Mouse (Mus musculus) activated CD4-positive, CD25-positive, alpha-beta regulatory T cell, adult 4 months (primary cell): Measurements from ENCODE around the gene Gm16253. TPM values are rescaled to one million over a fixed set of nuclear protein-coding genes. Genes with fewer than 3 reads are reported as not detected.
A peak's percentile ranks its signal among the peaks of the same experiment; 100 is the strongest.

Source experiments
- ATAC-seq: one replicate; pipeline ENCODE4 v1.8.0; 2017
- polyA plus RNA-seq, 2 experiments: library from polyadenylated mRNA; unstranded; fragments of 100-300 nt; shearing (Covaris generic); gene quantifications; one replicate each; pipeline ENCODE4 v1.2.1; 2017

The Gm16253 gene
- polyA plus RNA-seq, 2 experiments from 2014 or later = not detected

GRCm38 (mm10) chr3:96573611-96574511 is 2.9 kb upstream of the Gm16253 start:
- ATAC-seq = no peak

- no peak for ATAC-seq
These were observed 1.4 kb upstream of the Gm16253 start for GRCm38 (mm10) chr3:96575272-96575984.

- no peak for ATAC-seq
These were observed 652 bp upstream of the Gm16253 start for GRCm38 (mm10) chr3:96576005-96576658.

GRCm38 (mm10) chr3:96577566-96577965 is 782 bp downstream of the Gm16253 start:
- no peak for ATAC-seq

GRCm38 (mm10) chr3:96578561-96579238 is 1.9 kb downstream of the Gm16253 start:
- no peak for ATAC-seq

- no peak for ATAC-seq
These were observed 2.5 kb downstream of the Gm16253 start for GRCm38 (mm10) chr3:96579239-96579750.

- peak; percentile 53 for ATAC-seq
These were observed 3.2 kb downstream of the Gm16253 start for GRCm38 (mm10) chr3:96579885-96580454.

- no peak for ATAC-seq
These were observed 4.4 kb downstream of the Gm16253 start for GRCm38 (mm10) chr3:96581141-96581540.

- ATAC-seq = no peak
These were observed 5.2 kb downstream of the Gm16253 start for GRCm38 (mm10) chr3:96581771-96582515.

- no peak for ATAC-seq
These were observed 6.6 kb downstream of the Gm16253 start for GRCm38 (mm10) chr3:96583386-96583785.

- no peak for ATAC-seq
These were observed 13.9 kb downstream of the Gm16253 start for GRCm38 (mm10) chr3:96590657-96591056.

GRCm38 (mm10) chr3:96593374-96593773 is 16.6 kb downstream of the Gm16253 start:
- no peak for ATAC-seq

GRCm38 (mm10) chr3:96593790-96594560 is 17.2 kb downstream of the Gm16253 start, which contains the start of gene Polr3gl:
Gene Polr3gl, minus strand, starts transcription at chr3:96594181.
- peak; percentile 92 for ATAC-seq

- ATAC-seq = no peak
These were observed 18.1 kb downstream of the Gm16253 start for GRCm38 (mm10) chr3:96594851-96595250.

- ATAC-seq = no peak
These were observed 18.9 kb downstream of the Gm16253 start for GRCm38 (mm10) chr3:96595661-96596060.

GRCm38 (mm10) chr3:96596228-96596707 is 19.5 kb downstream of the Gm16253 start, which contains the start of gene Ankrd34a:
Gene Ankrd34a, plus strand, starts transcription at chr3:96596636.
- no peak for ATAC-seq

- no peak for ATAC-seq
These were observed 20.1 kb downstream of the Gm16253 start for GRCm38 (mm10) chr3:96596855-96597254.

- ATAC-seq = no peak
These were observed 20.7 kb downstream of the Gm16253 start for GRCm38 (mm10) chr3:96597435-96597891.

GRCm38 (mm10) chr3:96598156-96599068 is 21.6 kb downstream of the Gm16253 start:
- ATAC-seq = no peak
